Mouse (Mus musculus): ENCODE results near the gene Elmo1. TPM values are rescaled to one million over a fixed set of nuclear protein-coding genes. Genes with fewer than 3 reads are reported as not detected.

The Elmo1 gene
- total and polyA plus RNA-seq, 3 experiments: 5.2 to 7.6 TPM; not detected in 1

DNA sequence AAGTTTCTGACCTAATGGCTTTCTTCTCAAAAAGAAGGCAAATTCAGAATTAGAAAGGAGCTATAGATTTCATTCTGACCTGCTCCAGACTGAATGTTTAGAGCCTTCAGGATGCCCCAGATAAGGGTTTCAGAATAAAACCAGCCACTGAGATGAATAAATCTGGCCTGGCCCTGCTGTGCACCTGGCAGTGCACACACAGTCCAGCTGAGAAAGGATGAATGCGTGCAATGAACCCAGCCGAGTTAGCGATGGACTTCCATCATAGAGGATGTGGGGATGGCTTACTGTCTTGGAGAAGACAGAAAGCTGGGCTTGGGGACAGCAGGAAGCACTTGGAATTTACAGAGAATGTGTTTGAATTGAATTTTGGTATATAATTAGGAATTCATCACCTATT lies 413.0 kb downstream of the Elmo1 start:
- DNase-seq (ENCODE audit: low read depth, low spot score): no peak
- no peaks in the 10 kb centered on the region for H3K36me3 ChIP-seq (ENCODE audit: control insufficient read depth in 1 of 2, insufficient read depth in 2 of 2, low read length in 2 of 2)
- H3K4me1 ChIP-seq (ENCODE audit: control insufficient read depth in 1 of 2, insufficient read depth in 2 of 2, low read length in 2 of 2): no peaks in the 10 kb centered on the region
- no peak overlapping the region for H3K4me3 ChIP-seq (ENCODE audit: control insufficient read depth in 1 of 2, insufficient read depth in 1 of 2, low read depth in 2 of 2, low read length in 2 of 2)
- no peak overlapping the region for H3K9ac ChIP-seq (ENCODE audit: control insufficient read depth, low read depth, low read length, poor library complexity, severe bottlenecking)
- no peaks in the 10 kb centered on the region for H3K79me2 ChIP-seq (ENCODE audit: control insufficient read depth, insufficient read depth, low read length, poor library complexity)
- no peak for TF ChIP-seq TCF12 (IDR thresholded peaks at IDR 0.05; ENCODE audit: low read depth, low read length)
- H3K9me3 ChIP-seq (replicated peaks; ENCODE audit: insufficient read depth, low read length): no peaks in the 10 kb centered on the region
- H3K27me3 ChIP-seq (ENCODE audit: control insufficient read depth in 1 of 2, insufficient read depth in 2 of 2, low read length in 2 of 2): no peaks in the 10 kb centered on the region
- H3K27ac ChIP-seq (ENCODE audit: control insufficient read depth, low read depth, low read length): no peak overlapping the region

DNA sequence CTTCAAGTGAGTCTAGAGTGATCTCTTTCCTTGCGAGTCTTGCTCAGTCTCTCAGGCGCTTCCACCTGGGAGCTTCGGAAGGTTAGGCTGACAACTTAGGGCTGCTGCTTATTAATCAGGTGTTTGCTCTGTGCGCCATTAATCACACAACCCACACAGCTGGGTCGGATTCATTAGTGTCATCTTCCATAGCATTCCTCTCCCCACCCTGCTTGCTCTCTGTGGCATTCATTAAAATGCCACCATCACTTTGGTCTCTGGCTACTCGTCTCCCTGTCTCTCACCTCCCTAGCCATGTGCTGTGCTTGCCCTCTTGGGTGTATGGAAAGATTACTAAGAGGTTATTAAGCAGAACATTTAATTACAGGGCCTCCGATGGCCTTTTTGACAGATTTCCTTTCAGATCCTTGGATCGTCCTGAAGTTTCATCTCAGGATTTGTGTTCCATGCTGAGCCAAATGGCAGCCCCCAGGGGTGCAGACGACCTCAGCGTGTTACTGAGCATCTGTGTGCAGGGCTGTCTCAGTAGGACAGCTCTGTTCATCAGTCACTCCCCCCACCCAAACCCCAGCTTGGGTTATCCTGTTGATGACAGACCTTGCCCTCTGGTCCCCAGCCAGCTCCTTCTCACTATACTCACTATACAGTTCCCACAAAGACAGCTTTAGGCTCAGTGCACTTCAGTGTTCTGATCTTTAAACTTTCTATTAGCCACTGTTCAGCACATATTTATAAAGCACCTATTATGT lies 417.2 kb downstream of the Elmo1 start:
- H3K27me3 ChIP-seq (ENCODE audit: control insufficient read depth in 1 of 2, insufficient read depth in 2 of 2, low read length in 2 of 2): no peaks in the 10 kb centered on the region
- no peak for TF ChIP-seq CTCF (IDR thresholded peaks at IDR 0.05 in 2 of 3, conservative IDR thresholded peaks at IDR 0.05 in 1 of 3; ENCODE audit: control insufficient read depth in 1 of 3, insufficient read depth in 1 of 3, low read depth in 2 of 3, low read length in 3 of 3, poor library complexity in 1 of 3, severe bottlenecking in 1 of 3)
- no peak for TF ChIP-seq POLR2A (IDR thresholded peaks at IDR 0.05; ENCODE audit: control insufficient read depth in 1 of 2, insufficient read depth in 1 of 2, low read depth in 1 of 2, low read length in 2 of 2, poor library complexity in 1 of 2)
- TF ChIP-seq UBTF (IDR thresholded peaks at IDR 0.05; ENCODE audit: borderline replicate concordance, insufficient read depth, low read depth, low read length): no peak
- TF ChIP-seq MXI1 (IDR thresholded peaks at IDR 0.05; ENCODE audit: low read depth, low read length): no peak
- no peak for TF ChIP-seq ZNF384 (IDR thresholded peaks at IDR 0.05; ENCODE audit: low read depth, low read length)
- no peak for TF ChIP-seq EP300 (IDR thresholded peaks at IDR 0.05; ENCODE audit: low read depth in 1 of 2, low read length in 2 of 2)
- no peak for TF ChIP-seq NELFE (IDR thresholded peaks at IDR 0.05; ENCODE audit: low read depth, low read length)
- TF ChIP-seq SIN3A (IDR thresholded peaks at IDR 0.05; ENCODE audit: low read length): no peak
- TF ChIP-seq RAD21 (IDR thresholded peaks at IDR 0.05; ENCODE audit: low read depth, low read length): no peak
- no peak for TF ChIP-seq GATA1 (IDR thresholded peaks at IDR 0.05; ENCODE audit: low read depth, low read length)
- no peak for TF ChIP-seq BHLHE40 (IDR thresholded peaks at IDR 0.05; ENCODE audit: borderline replicate concordance, low read depth, low read length)
- TF ChIP-seq ELF1 (IDR thresholded peaks at IDR 0.05; ENCODE audit: low read depth, low read length): no peak
- TF ChIP-seq JUND (IDR thresholded peaks at IDR 0.05; ENCODE audit: low read depth, low read length): no peak
- no peak for TF ChIP-seq GABPA (IDR thresholded peaks at IDR 0.05; ENCODE audit: low read depth, low read length)
- TF ChIP-seq MYB (IDR thresholded peaks at IDR 0.05; ENCODE audit: low read depth, low read length): no peak
- no peak for TF ChIP-seq HCFC1 (IDR thresholded peaks at IDR 0.05; ENCODE audit: low read depth, low read length)
- TF ChIP-seq TCF12 (IDR thresholded peaks at IDR 0.05; ENCODE audit: low read depth, low read length): no peak
- no peak for TF ChIP-seq USF2 (IDR thresholded peaks at IDR 0.05; ENCODE audit: borderline replicate concordance in 1 of 2, insufficient read depth in 1 of 2, low read depth in 1 of 2, low read length in 2 of 2)
- no peak for TF ChIP-seq MEF2A (IDR thresholded peaks at IDR 0.05; ENCODE audit: extremely low read depth, insufficient replicate concordance, low read depth, low read length, poor library complexity, severe bottlenecking)
- no peak for TF ChIP-seq MAX (IDR thresholded peaks at IDR 0.05; ENCODE audit: low read length)
- no peaks in the 10 kb centered on the region for H3K9me3 ChIP-seq (replicated peaks; ENCODE audit: insufficient read depth, low read length)
- H3K27ac ChIP-seq (ENCODE audit: control insufficient read depth, low read depth, low read length): no peak overlapping the region
- H3K4me3 ChIP-seq (ENCODE audit: control insufficient read depth in 1 of 2, insufficient read depth in 1 of 2, low read depth in 2 of 2, low read length in 2 of 2): no peak overlapping the region
- no peak for DNase-seq (ENCODE audit: low read depth, low spot score)
- H3K4me1 ChIP-seq (ENCODE audit: control insufficient read depth in 1 of 2, insufficient read depth in 2 of 2, low read length in 2 of 2): no peaks in the 10 kb centered on the region
- no peak overlapping the region for H3K9ac ChIP-seq (ENCODE audit: control insufficient read depth, low read depth, low read length, poor library complexity, severe bottlenecking)
- no peaks in the 10 kb centered on the region for H3K36me3 ChIP-seq (ENCODE audit: control insufficient read depth in 1 of 2, insufficient read depth in 2 of 2, low read length in 2 of 2)
- H3K79me2 ChIP-seq (ENCODE audit: control insufficient read depth, insufficient read depth, low read length, poor library complexity): no peaks in the 10 kb centered on the region
